Mouse (Mus musculus) lung, embryonic 16.5 days (tissue): ENCODE results near the gene Zfp513. TPM values are rescaled to one million over a fixed set of nuclear protein-coding genes. Genes with fewer than 3 reads are reported as not detected.

Source experiments
- ATAC-seq: fragments of 200-750 bp; cut with Nextera tagmentation; 2 replicates; pipeline ENCODE4 v1.8.0; 2017; ENCODE audit warnings: low read depth, mild to moderate bottlenecking, moderate library complexity
- H3K27ac ChIP-seq: fragments of 300-500 bp; sonication (generic); 2 replicates; pipeline ENCODE4 v1.5.1; 2014; ENCODE audit warnings: mild to moderate bottlenecking, control low read depth, low read length
- H3K27me3 ChIP-seq: fragments of 300-500 bp; sonication (generic); 2 replicates; pipeline ENCODE4 v1.6.1; 2014; ENCODE audit warnings: low read depth, low read length, mixed read lengths; ENCODE audit not compliant: control insufficient read depth, insufficient read depth
- H3K36me3 ChIP-seq: fragments of 300-500 bp; sonication (generic); 2 replicates; pipeline ENCODE4 v1.6.1; 2014; ENCODE audit warnings: low read length; ENCODE audit not compliant: control insufficient read depth, insufficient read depth
- H3K4me1 ChIP-seq: fragments of 300-500 bp; sonication (generic); replicated peaks from 2 replicates; pipeline ENCODE4 v1.6.1; 2014; ENCODE audit warnings: low read length, mixed read lengths; ENCODE audit not compliant: control insufficient read depth, insufficient read depth
- H3K4me2 ChIP-seq: fragments of 300-500 bp; sonication (generic); 2 replicates; pipeline ENCODE4 v1.6.1; 2014; ENCODE audit warnings: low read depth, low read length, control low read depth
- H3K4me3 ChIP-seq: fragments of 300-500 bp; sonication (generic); 2 replicates; pipeline ENCODE4 v1.5.1; 2014; ENCODE audit warnings: mild to moderate bottlenecking, low read length, control low read depth
- H3K9ac ChIP-seq: fragments of 300-500 bp; sonication (generic); 2 replicates; pipeline ENCODE4 v1.6.1; 2014; ENCODE audit warnings: low read length, control low read depth
- H3K9me3 ChIP-seq: fragments of 300-500 bp; sonication (generic); 2 replicates; pipeline ENCODE4 v1.6.1; 2016; ENCODE audit warnings: low read length; ENCODE audit not compliant: control insufficient read depth
- WGBS: fragments of 180-500 bp; shearing (Covaris S2); extraction: QIAGEN DNeasy Blood & Tissue Kit; methylation state at CpG from one replicate; pipeline ENCODE4 v1.1.7; 2014; 5-methylcytosine and 5-hydroxymethylcytosine counted together
- polyA plus RNA-seq: library from polyadenylated mRNA; unstranded; fragments of >200 nt; fragmentation: Nextera tagmentation; extraction: Ambion mirVana; gene quantifications from 2 replicates; pipeline ENCODE4 v1.2.1, GENCODE M21; 2015

Gene Zfp513
- polyA plus RNA-seq, result 5.8 and 6.6 TPM in 2 replicates

- peak within 1 kb of the TSS; percentile 80 for H3K4me3 ChIP-seq
- peak; percentile 98 for ATAC-seq
- WGBS, result under 1% methylated on average over 52 of the region's 53 CpGs
Measured at GRCm38 (mm10) chr5:31201742-31202590, at the start of gene Zfp513. Gene Zfp513, minus strand, starts transcription at chr5:31202303.

GRCm38 (mm10) chr5:31251541-31252101 is 49.5 kb upstream of the Zfp513 start, which contains the start of gene Krtcap3:
Gene Krtcap3, plus strand, starts transcription at chr5:31251691.
- H3K9me3 ChIP-seq, result no peaks in the 10 kb centered on the region
- no peaks in the 10 kb centered on the region for H3K27me3 ChIP-seq
- 18% methylated on average over 39 of the region's 47 CpGs for WGBS
- peak within 1 kb of the TSS; percentile 63 for H3K9ac ChIP-seq
- H3K4me1 ChIP-seq, result peaks cover 11% of the 10 kb centered on the region
- peaks cover 44% of the 10 kb centered on the region for H3K36me3 ChIP-seq
- peak; percentile 85 for ATAC-seq
- peak within 1 kb of the TSS; percentile 81 for H3K27ac ChIP-seq
- H3K4me3 ChIP-seq, result peak within 1 kb of the TSS; percentile 49
- H3K4me2 ChIP-seq, result peak within 1 kb of the TSS; percentile 59

More at GRCm38 (mm10) chr5:31201742-31202590, at the start of gene Zfp513:
- Histone ChIP-seq H3K36me3 (peaks cover 59% of the 10 kb centered on the region), H3K4me2 (peak within 1 kb of the TSS; percentile 81), H3K9me3 (peaks cover 4% of the 10 kb centered on the region), H3K4me1 (peaks cover 11% of the 10 kb centered on the region), H3K27ac (peak within 1 kb of the TSS; percentile 83), H3K9ac (peak within 1 kb of the TSS; percentile 91), H3K27me3 (no peaks in the 10 kb centered on the region)

GRCm38 (mm10) chr5:31250716-31251115 is 48.6 kb upstream of the Zfp513 start:
- Histone ChIP-seq H3K36me3 (peaks cover 47% of the 10 kb centered on the region), H3K9me3 (no peaks in the 10 kb centered on the region), H3K27me3 (no peaks in the 10 kb centered on the region), H3K27ac (peak overlapping the region; percentile 28; the same call in 1 of the 2 replicates), H3K4me2 (no peak overlapping the region), H3K4me1 (peaks cover 11% of the 10 kb centered on the region), H3K4me3 (no peak overlapping the region), H3K9ac (no peak overlapping the region)
- ATAC-seq, result no peak
- 42% methylated on average over 4 of the region's 4 CpGs for WGBS

GRCm38 (mm10) chr5:31242191-31242590 is 40.1 kb upstream of the Zfp513 start:
- H3K36me3 ChIP-seq, result peaks cover 22% of the 10 kb centered on the region
- peak overlapping the region; percentile 94 for H3K4me2 ChIP-seq
- H3K4me1 ChIP-seq, result peaks cover 6% of the 10 kb centered on the region; the same call in 1 of the 2 replicates
- 17% methylated on average over 10 of the region's 10 CpGs for WGBS
- H3K27me3 ChIP-seq, result no peaks in the 10 kb centered on the region
- no peaks in the 10 kb centered on the region for H3K9me3 ChIP-seq
- peak overlapping the region; percentile 98; the same call in 1 of the 2 replicates for H3K9ac ChIP-seq
- peak overlapping the region; percentile 96 for H3K4me3 ChIP-seq
- no peak for ATAC-seq
- no peak overlapping the region for H3K27ac ChIP-seq

GRCm38 (mm10) chr5:31241522-31242034 is 39.5 kb upstream of the Zfp513 start:
- Histone ChIP-seq H3K9ac (peak overlapping the region; percentile 98), H3K4me2 (peak overlapping the region; percentile 94), H3K4me3 (peak overlapping the region; percentile 96), H3K27ac (peak overlapping the region; percentile 98), H3K27me3 (no peaks in the 10 kb centered on the region), H3K4me1 (peaks cover 6% of the 10 kb centered on the region; the same call in 1 of the 2 replicates), H3K36me3 (peaks cover 22% of the 10 kb centered on the region), H3K9me3 (no peaks in the 10 kb centered on the region)
- WGBS, result under 1% methylated on average over 13 of the region's 13 CpGs
- no peak for ATAC-seq

- under 1% methylated on average over 58 of the region's 103 CpGs for WGBS
- Histone ChIP-seq H3K4me3 (peak within 1 kb of the TSS; percentile 96), H3K36me3 (peaks cover 15% of the 10 kb centered on the region), H3K27me3 (no peaks in the 10 kb centered on the region), H3K9ac (peak within 1 kb of the TSS; percentile 98), H3K9me3 (no peaks in the 10 kb centered on the region), H3K4me1 (peaks cover 6% of the 10 kb centered on the region; the same call in 1 of the 2 replicates), H3K27ac (peak within 1 kb of the TSS; percentile 98), H3K4me2 (peak within 1 kb of the TSS; percentile 94)
- ATAC-seq, result peak; percentile 99
Measured at GRCm38 (mm10) chr5:31240637-31241521, 38.8 kb upstream of the Zfp513 start, which contains the start of the genes Nrbp1 and Gm9970. Gene Nrbp1, plus strand, starts transcription at chr5:31240864. Gene Gm9970, minus strand, starts transcription at chr5:31241232.

GRCm38 (mm10) chr5:31226641-31227040 is 24.5 kb upstream of the Zfp513 start:
- no peak overlapping the region for H3K27ac ChIP-seq
- no peak overlapping the region for H3K9ac ChIP-seq
- no peaks in the 10 kb centered on the region for H3K36me3 ChIP-seq
- no peak overlapping the region for H3K4me3 ChIP-seq
- no peaks in the 10 kb centered on the region for H3K4me1 ChIP-seq
- 60% methylated on average over 1 of the region's 1 CpGs for WGBS
- ATAC-seq, result no peak
- no peaks in the 10 kb centered on the region for H3K27me3 ChIP-seq
- H3K9me3 ChIP-seq, result no peaks in the 10 kb centered on the region
- no peak overlapping the region for H3K4me2 ChIP-seq

- 93% methylated on average over 9 of the region's 9 CpGs for WGBS
- Histone ChIP-seq H3K4me3 (no peak overlapping the region), H3K9ac (no peak overlapping the region), H3K27ac (no peak overlapping the region), H3K36me3 (no peaks in the 10 kb centered on the region), H3K4me1 (peaks cover 7% of the 10 kb centered on the region), H3K9me3 (no peaks in the 10 kb centered on the region), H3K4me2 (no peak overlapping the region), H3K27me3 (no peaks in the 10 kb centered on the region)
- ATAC-seq, result no peak
Measured at GRCm38 (mm10) chr5:31222696-31223095, 20.6 kb upstream of the Zfp513 start.
